Mouse (Mus musculus) midbrain, embryonic 10.5 days (tissue): ENCODE results near the gene Zfp658. TPM values are rescaled to one million over a fixed set of nuclear protein-coding genes. Genes with fewer than 3 reads are reported as not detected.

Experiments used
- DNase-seq: peaks from one replicate; pipeline ENCODE4 v3.0.0-alpha.2; 2017; ENCODE audit warnings: low spot score
- H3K27ac ChIP-seq: fragments of 300-500 bp; sonication (generic); replicated peaks from 2 replicates; pipeline ENCODE4 v1.5.1; 2016; ENCODE audit warnings: mild to moderate bottlenecking
- H3K27me3 ChIP-seq: fragments of 300-500 bp; sonication (generic); 2 replicates; pipeline ENCODE4 v1.6.1; 2016; ENCODE audit warnings: low read depth, mild to moderate bottlenecking; ENCODE audit not compliant: poor library complexity, severe bottlenecking
- H3K36me3 ChIP-seq: fragments of 300-500 bp; sonication (generic); 2 replicates; pipeline ENCODE4 v1.6.1; 2016; ENCODE audit warnings: mild to moderate bottlenecking, moderate library complexity
- H3K4me1 ChIP-seq: fragments of 300-500 bp; sonication (generic); 2 replicates; pipeline ENCODE4 v1.6.1; 2016
- H3K4me3 ChIP-seq: fragments of 300-500 bp; sonication (generic); 2 replicates; pipeline ENCODE4 v1.5.1; 2016; ENCODE audit warnings: mild to moderate bottlenecking, moderate library complexity
- H3K9me3 ChIP-seq: fragments of 300-500 bp; sonication (generic); replicated peaks from 2 replicates; pipeline ENCODE4 v1.6.1; 2016; ENCODE audit warnings: mild to moderate bottlenecking
- WGBS: fragments of 180-500 bp; shearing (Covaris S2); methylation state at CpG from one replicate; pipeline ENCODE4 v1.1.7; 2016; 5-methylcytosine and 5-hydroxymethylcytosine counted together
- polyA plus RNA-seq: library from polyadenylated mRNA; unstranded; fragments of >200 nt; fragmentation: Nextera tagmentation; extraction: Ambion mirVana; gene quantifications from 2 replicates; pipeline ENCODE4 v1.2.1, GENCODE M21; 2016

The Zfp658 gene
- polyA plus RNA-seq: 4.7 and 5.9 TPM in 2 replicates

DNA sequence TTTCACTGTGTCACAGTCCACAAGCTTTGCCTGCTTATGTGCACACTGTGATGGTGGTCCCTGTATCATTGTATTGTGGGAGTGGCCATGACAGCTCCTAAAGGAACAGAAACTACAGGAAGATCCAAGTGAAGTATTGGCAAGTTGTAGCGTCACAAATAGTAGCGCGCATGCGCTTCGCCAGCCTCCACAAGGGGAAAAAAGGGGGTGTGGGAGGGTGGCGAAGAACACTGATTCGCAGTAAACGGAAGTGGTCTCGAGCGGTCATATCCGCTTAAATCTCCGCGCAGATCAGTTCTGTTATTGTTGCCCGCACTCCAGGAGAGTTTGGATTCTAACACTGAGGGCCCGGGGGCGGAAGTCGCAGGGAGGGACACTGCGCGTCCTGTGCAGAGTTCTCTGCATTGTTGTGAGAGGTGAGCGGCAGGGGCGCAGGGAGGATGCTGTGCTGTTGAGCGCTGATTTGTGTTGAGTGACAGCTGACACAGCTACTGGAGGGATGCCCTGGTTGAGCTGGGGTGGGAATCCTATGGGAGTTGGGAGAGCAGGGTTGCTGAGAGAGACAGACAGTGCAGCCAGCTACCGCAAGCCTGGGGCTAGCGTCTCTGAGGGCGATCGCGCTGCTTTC lies at the start of gene Zfp658:
Gene Zfp658, plus strand, starts transcription at position 251 of the 628 bp plus-strand sequence.
- peak within 1 kb of the TSS; percentile 78 for H3K4me3 ChIP-seq
- peak; percentile 89 for DNase-seq
- peak within 1 kb of the TSS; percentile 90 for H3K27ac ChIP-seq
- H3K4me1 ChIP-seq: peaks cover 21% of the 10 kb centered on the region
- under 1% methylated on average over 27 of the region's 27 CpGs for WGBS
- H3K9me3 ChIP-seq: no peaks in the 10 kb centered on the region
- H3K27me3 ChIP-seq: no peaks in the 10 kb centered on the region
- H3K36me3 ChIP-seq: peaks cover 21% of the 10 kb centered on the region

DNA sequence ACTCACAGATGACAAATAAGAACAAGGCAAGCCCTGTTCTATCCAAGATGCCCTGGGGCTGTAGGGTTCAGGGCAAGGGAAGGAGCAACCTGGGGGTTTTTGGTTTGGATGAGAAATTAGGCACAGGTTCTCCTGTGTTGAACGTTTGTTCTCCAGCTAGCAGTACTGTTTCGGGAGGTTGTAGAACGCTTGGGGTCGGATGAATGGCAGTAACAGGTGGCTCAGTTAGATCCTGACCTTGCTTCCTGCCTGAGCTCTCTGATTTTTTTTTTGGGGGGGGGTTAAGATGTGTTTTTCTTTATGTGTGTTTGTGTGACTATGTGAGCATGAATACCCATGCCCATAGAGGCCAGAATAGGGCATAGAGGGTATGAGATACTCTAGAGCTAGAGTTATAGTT lies 49.5 kb upstream of the Zfp658 start:
- Histone ChIP-seq H3K27me3 (no peaks in the 10 kb centered on the region), H3K4me3 (no peak overlapping the region), H3K9me3 (no peaks in the 10 kb centered on the region), H3K27ac (no peak overlapping the region), H3K36me3 (no peaks in the 10 kb centered on the region), H3K4me1 (no peaks in the 10 kb centered on the region; the same call in 1 of the 2 replicates)
- DNase-seq: no peak
- WGBS: 72% methylated on average over 4 of the region's 4 CpGs

DNA sequence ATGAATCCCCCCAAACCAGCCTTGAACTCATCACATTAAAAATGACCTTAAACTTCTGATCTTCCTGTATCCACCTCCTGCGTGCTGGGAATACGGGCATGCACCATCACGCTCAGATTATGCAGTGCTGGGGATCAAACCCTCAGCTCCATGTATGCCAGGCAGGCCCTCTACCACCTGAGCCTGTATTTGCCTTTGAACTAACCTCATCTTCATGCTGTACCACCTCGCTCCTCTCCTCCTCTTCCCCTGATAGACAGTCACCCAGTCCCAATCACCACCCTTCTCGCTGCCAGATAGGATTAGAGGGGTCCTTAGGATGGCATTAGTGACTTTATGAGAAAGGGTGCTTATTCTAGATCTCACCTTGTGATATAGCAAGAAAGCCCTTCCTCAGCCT lies 47.0 kb upstream of the Zfp658 start:
- DNase-seq: no peak

DNA sequence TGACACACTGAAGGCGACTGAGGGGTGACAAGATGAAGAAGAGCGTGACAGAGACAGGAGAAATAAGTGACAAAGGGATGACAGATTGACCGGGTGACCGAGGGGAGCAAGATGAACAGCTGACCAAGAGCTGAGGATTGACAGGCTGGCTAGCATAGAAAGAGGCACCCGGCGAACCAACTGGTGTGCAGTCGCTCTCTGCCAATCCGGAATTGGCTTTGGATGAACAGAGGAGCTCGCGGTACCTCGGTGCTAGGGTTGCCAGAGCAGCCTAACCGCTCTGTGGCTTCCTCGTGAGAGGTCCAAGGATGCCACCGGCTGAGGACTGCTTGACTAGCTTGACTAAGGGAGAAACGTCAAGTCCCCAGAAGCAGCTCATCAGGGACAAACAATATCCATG lies 43.7 kb upstream of the Zfp658 start:
- no peak overlapping the region for H3K4me3 ChIP-seq
- 90% methylated on average over 15 of the region's 15 CpGs for WGBS
- no peak overlapping the region for H3K27ac ChIP-seq
- no peaks in the 10 kb centered on the region for H3K27me3 ChIP-seq
- no peaks in the 10 kb centered on the region for H3K36me3 ChIP-seq
- no peak for DNase-seq
- no peaks in the 10 kb centered on the region; the same call in 1 of the 2 replicates for H3K4me1 ChIP-seq
- no peaks in the 10 kb centered on the region for H3K9me3 ChIP-seq

More for the DNA sequence above, 47.0 kb upstream of the Zfp658 start:
- Histone ChIP-seq H3K36me3 (no peaks in the 10 kb centered on the region), H3K27ac (no peak overlapping the region), H3K4me3 (no peak overlapping the region), H3K27me3 (no peaks in the 10 kb centered on the region), H3K4me1 (no peaks in the 10 kb centered on the region; the same call in 1 of the 2 replicates), H3K9me3 (no peaks in the 10 kb centered on the region)
- 86% methylated on average over 5 of the region's 5 CpGs for WGBS

DNA sequence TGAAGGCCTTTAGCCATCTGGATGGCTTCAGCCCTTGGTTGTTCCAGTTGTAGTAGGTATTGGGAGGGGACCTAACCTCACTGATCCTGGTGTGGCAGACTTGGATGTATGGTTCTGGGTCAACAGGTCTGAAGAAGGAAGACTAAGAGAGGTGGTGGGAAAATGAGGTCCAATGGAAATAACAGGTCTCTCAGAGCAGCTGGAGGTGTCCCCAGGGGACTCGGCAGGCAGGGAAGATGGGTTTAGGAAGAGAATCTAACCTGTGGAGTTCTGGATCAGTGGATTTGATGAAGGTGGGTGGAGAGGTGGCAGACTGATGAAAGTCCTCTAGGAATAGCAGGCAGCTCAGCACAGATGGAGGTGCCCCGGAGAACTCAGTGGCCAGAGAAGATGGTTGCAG lies 39.3 kb upstream of the Zfp658 start:
- Histone ChIP-seq H3K27ac (no peak overlapping the region), H3K4me3 (no peak overlapping the region), H3K9me3 (no peaks in the 10 kb centered on the region), H3K36me3 (no peaks in the 10 kb centered on the region), H3K4me1 (no peaks in the 10 kb centered on the region), H3K27me3 (no peaks in the 10 kb centered on the region)
- no peak for DNase-seq
- 83% methylated on average over 2 of the region's 2 CpGs for WGBS

DNA sequence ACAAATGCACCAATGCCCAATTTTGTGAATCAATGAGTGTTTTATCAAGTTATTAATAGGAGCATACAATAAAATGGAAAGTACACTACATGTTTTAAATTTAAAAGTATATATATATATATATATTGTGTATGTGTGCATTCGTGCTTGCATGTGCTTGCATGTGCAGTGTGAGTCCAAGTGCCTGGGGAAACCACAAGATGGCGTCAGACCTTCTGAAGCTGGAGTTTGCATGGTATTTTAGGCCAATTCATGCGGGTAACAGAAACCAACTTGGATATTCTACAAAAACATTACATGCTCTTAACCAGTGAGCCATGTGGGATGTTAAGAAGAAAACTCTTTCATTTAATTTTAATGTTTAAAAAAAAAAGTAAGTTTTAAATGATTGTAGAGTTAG lies 36.7 kb upstream of the Zfp658 start:
- Histone ChIP-seq H3K27me3 (no peaks in the 10 kb centered on the region), H3K36me3 (no peaks in the 10 kb centered on the region), H3K9me3 (no peaks in the 10 kb centered on the region), H3K27ac (no peak overlapping the region), H3K4me3 (no peak overlapping the region), H3K4me1 (no peaks in the 10 kb centered on the region)
- WGBS: 61% methylated on average over 3 of the region's 3 CpGs
- DNase-seq: no peak

DNA sequence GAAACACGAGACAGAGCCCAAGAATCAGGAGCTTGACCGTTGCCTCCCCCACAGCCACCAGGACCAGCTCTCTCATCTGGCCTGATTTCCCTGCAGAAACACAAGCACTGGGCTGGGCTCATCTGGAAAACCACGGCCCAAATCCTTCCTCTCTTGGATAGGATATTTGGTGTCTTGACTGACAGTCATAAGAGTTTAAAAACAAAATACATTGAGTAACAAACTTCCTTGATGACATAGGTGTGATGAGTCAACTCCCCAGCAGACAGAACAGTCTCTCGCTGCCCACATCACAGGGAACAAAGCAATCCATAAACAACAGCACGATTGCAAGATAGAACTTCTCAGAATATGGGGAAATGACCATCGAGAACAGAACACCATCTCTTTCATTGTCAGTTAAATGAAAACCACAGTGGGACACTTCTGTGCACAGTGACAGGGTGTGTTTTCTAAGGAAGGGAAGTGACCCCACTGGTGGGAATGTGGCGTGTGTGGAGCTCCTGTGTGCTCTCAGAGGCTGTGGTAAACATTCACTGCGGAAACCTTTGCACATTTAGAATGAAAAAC lies 31.8 kb upstream of the Zfp658 start:
- no peaks in the 10 kb centered on the region for H3K9me3 ChIP-seq
- H3K4me3 ChIP-seq: no peak overlapping the region
- no peaks in the 10 kb centered on the region for H3K36me3 ChIP-seq
- 76% methylated on average over 8 of the region's 8 CpGs for WGBS
- DNase-seq: no peak
- H3K27ac ChIP-seq: no peak overlapping the region
- H3K27me3 ChIP-seq: no peaks in the 10 kb centered on the region
- no peaks in the 10 kb centered on the region for H3K4me1 ChIP-seq

DNA sequence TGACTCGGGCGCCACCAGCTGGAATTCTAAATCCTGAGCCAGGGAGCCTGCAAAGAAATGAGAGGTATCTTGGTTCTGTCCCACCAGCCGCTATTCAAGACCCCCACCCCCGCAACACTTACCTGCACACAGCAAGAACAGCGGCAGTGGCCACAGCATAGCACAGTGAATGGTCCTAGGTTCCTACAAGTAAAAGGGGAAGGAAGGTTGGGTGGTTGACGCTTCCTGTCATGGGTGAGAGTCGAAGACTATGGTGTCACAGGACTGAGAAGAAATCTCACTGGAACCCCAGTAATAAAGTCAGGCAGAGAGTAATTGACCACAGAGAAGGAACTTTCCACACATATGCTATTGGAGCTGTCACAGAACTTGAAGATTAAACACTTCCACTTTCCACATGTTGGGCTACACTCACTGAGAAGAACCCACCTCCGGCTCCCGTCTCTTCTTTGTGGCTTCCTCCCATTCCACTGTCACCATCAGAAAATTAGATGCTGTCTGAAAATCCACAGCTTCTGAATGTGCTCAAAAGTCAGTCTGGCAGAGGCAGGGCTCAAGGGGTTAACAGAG lies 29.0 kb upstream of the Zfp658 start:
- 91% methylated on average over 9 of the region's 9 CpGs for WGBS
- no peaks in the 10 kb centered on the region for H3K36me3 ChIP-seq
- H3K27ac ChIP-seq: no peak overlapping the region
- DNase-seq: no peak
- no peaks in the 10 kb centered on the region for H3K4me1 ChIP-seq
- no peaks in the 10 kb centered on the region for H3K9me3 ChIP-seq
- H3K4me3 ChIP-seq: no peak overlapping the region
- no peaks in the 10 kb centered on the region for H3K27me3 ChIP-seq

DNA sequence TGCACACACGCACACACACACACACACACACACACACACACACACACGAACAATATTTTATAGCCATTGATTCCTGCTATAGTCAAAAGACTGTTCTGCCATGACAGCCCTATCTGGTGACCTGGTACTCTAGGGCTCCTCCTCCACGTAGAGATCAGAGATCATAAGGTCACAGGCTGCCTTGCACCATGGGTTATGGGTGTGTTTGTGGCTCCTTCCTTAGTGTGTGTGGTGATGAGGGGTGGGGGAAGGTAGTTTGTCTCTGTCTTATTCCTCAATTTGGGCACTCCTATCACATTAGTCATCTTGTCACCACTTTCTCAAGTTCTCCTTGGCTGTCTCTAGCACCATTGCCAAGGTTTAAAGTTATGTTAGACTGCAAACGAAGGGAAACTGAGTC lies 23.5 kb upstream of the Zfp658 start:
- no peaks in the 10 kb centered on the region for H3K4me1 ChIP-seq
- DNase-seq: no peak
- H3K27ac ChIP-seq: no peak overlapping the region
- no peaks in the 10 kb centered on the region for H3K27me3 ChIP-seq
- no peaks in the 10 kb centered on the region for H3K36me3 ChIP-seq
- H3K9me3 ChIP-seq: no peaks in the 10 kb centered on the region
- H3K4me3 ChIP-seq: no peak overlapping the region
- WGBS: 81% methylated on average over 4 of the region's 4 CpGs

DNA sequence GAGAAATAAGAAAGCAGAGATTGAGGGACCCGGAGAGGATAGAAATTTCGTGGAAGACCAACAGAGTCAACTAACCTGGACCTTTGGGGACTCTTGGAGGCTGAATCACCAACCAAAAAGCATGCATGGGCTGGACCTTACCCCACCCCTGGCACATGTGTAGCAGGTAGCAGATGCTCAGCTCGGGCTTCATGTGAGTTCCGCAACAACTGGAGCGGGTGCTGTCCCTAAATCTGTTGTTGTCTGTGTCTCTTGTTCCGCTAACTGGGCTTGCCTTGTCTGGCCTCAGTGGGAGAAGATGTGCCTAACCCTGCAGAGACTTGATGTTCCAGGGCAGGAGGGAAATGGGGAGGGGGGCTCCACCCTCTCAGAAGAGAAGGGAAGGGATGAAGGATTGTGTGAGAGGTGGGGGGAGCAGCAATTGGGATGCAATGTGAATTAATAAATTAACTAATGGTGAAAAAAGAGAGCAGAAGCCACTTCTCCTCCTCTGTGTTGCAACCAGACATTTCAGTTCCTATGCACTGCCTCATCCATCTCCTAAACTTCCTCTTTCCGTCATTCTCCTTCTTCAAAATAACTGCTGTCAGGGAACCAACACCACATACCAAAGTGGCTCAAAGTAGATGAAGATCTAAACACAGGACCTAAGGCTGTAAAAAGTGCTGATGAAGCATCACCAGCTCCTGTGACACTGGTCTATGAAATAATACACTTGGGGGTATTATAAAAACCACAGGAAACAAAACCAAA lies 17.7 kb upstream of the Zfp658 start, which contains the start of gene Cd33:
Gene Cd33, minus strand, starts transcription at position 204 of the 753 bp plus-strand sequence.
- 86% methylated on average over 7 of the region's 7 CpGs for WGBS
- no peak for DNase-seq
- H3K4me3 ChIP-seq: no peak within 1 kb of the TSS
- H3K9me3 ChIP-seq: no peaks in the 10 kb centered on the region
- H3K4me1 ChIP-seq: no peaks in the 10 kb centered on the region
- H3K27ac ChIP-seq: no peak within 1 kb of the TSS
- no peaks in the 10 kb centered on the region for H3K36me3 ChIP-seq
- no peaks in the 10 kb centered on the region for H3K27me3 ChIP-seq

DNA sequence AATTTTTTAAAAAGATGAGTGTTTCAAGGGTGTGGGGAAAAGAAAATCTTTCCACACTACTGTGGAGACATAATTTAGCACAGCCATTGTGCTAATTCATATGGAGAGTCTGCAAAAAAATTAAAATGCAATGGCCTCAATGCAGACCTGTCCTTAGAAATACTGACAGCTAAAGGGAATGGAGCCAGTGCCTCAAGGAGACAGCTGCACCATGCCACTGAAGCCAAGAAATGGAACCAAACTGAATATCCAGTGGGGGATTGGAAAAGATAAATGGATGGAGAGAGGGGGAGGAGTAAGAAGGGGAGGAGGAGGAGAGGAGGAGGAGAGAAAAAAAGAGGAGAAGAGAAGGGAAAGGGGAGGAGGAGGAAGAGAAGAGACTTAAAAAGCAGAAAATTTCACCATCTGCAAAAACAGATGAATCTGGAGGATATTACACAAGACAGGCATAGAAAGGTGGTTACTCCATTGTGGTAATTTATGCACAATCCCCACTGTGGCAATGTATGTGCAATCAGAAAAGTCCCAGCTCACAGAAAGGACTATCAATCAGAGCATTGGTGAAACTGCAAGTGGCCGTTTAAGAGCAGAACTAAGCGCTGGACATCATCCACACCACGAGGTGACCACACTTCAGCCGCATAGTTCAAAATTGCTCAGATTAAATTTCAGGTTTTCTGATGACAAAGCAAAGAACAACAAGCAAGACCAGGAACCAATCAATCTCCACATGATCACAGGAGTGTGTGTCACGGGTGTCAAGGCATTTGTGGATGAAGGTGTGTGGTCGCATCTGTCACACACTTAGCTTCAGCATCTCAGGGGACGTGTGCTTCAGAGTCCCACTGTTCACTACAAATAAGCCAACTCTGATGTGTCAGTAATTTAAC lies 16.2 kb upstream of the Zfp658 start:
- no peaks in the 10 kb centered on the region for H3K9me3 ChIP-seq
- 79% methylated on average over 7 of the region's 7 CpGs for WGBS
- no peak overlapping the region for H3K27ac ChIP-seq
- no peaks in the 10 kb centered on the region for H3K4me1 ChIP-seq
- H3K36me3 ChIP-seq: no peaks in the 10 kb centered on the region
- no peak for DNase-seq
- H3K27me3 ChIP-seq: no peaks in the 10 kb centered on the region
- no peak overlapping the region for H3K4me3 ChIP-seq

DNA sequence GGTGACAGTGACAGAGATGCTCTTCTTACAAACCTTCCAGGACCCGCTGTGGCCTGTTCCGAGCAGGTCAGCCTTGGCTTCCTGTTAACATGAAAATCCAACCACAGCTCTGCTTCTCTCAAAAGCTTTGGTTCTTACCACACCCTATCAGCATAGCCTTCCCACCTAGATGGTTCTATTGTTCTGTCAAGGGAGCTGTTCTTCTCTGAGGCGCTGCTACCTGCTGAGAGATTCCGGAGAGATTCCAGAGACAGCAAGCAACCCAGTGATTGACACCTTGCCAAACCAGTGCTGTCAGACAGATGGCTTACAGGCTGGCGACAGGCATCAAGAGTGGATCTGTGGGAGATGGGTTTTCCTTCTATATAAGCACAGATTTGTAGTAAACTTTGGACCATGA lies 14.4 kb upstream of the Zfp658 start:
- Histone ChIP-seq H3K27ac (no peak overlapping the region), H3K4me1 (no peaks in the 10 kb centered on the region), H3K36me3 (no peaks in the 10 kb centered on the region), H3K27me3 (no peaks in the 10 kb centered on the region), H3K9me3 (no peaks in the 10 kb centered on the region), H3K4me3 (no peak overlapping the region)
- 45% methylated on average over 5 of the region's 5 CpGs for WGBS
- no peak for DNase-seq
